Mouse (Mus musculus) thymus, adult 2 months (tissue): Measurements from ENCODE around the gene B230118H07Rik. TPM values are rescaled to one million over a fixed set of nuclear protein-coding genes. Genes with fewer than 3 reads are reported as not detected.

Experiments used
- DNase-seq: peaks from one replicate; pipeline ENCODE4 v3.0.0; 2021
- H3K27ac ChIP-seq: fragments of 200-500 bp; 2 replicates; pipeline ENCODE4 v1.5.1; 2012; ENCODE audit warnings: low read length, control low read depth; ENCODE audit not compliant: control insufficient read depth, insufficient read depth
- H3K27me3 ChIP-seq: fragments of 200-500 bp; 2 replicates; pipeline ENCODE4 v1.6.1; 2012; ENCODE audit warnings: mild to moderate bottlenecking, low read length, moderate library complexity, mixed read lengths; ENCODE audit not compliant: control insufficient read depth, insufficient read depth
- H3K36me3 ChIP-seq: fragments of 200-500 bp; 2 replicates; pipeline ENCODE4 v1.6.1; 2012; ENCODE audit warnings: mild to moderate bottlenecking, low read length, moderate library complexity; ENCODE audit not compliant: control insufficient read depth, insufficient read depth
- H3K4me1 ChIP-seq: fragments of 200-500 bp; replicated peaks from 2 replicates; pipeline ENCODE4 v1.6.1; 2012; ENCODE audit warnings: low read length; ENCODE audit not compliant: control insufficient read depth, insufficient read depth
- H3K4me3 ChIP-seq: fragments of 200-500 bp; 2 replicates; pipeline ENCODE4 v1.5.1; 2012; ENCODE audit warnings: mild to moderate bottlenecking, low read length, control low read depth, moderate library complexity; ENCODE audit not compliant: control insufficient read depth, insufficient read depth
- CTCF ChIP-seq: fragments of 200-500 bp; IDR thresholded peaks from 2 replicates; pipeline ENCODE4 v1.5.1; 2012; ENCODE audit warnings: mild to moderate bottlenecking, control low read depth, low read length, moderate library complexity, borderline replicate concordance; ENCODE audit not compliant: control insufficient read depth, poor library complexity, insufficient read depth; ENCODE audit errors: extremely low read depth
- POLR2A ChIP-seq: fragments of 200-500 bp; IDR thresholded peaks from 2 replicates; pipeline ENCODE4 v1.6.1; 2012; ENCODE audit warnings: mild to moderate bottlenecking, low read length, control low read depth, moderate library complexity; ENCODE audit not compliant: control insufficient read depth, poor library complexity, insufficient read depth; ENCODE audit errors: extremely low read depth
- WGBS: fragments of 180-500 bp; shearing (Covaris S2); methylation state at CpG from one replicate; pipeline ENCODE4 v1.1.7; 2018; 5-methylcytosine and 5-hydroxymethylcytosine counted together
- polyA plus RNA-seq: library from polyadenylated mRNA; depleted of rRNA; stranded (reverse); fragments of >200 nt; gene quantifications from 2 replicates; pipeline ENCODE4 v1.2.3, GENCODE M21; 2012

Gene B230118H07Rik
- polyA plus RNA-seq, 1 experiment, result 3.4 TPM

- Histone ChIP-seq H3K27ac (no peak overlapping the region), H3K4me3 (no peak overlapping the region), H3K4me1 (peaks cover 17% of the 10 kb centered on the region), H3K36me3 (no peaks in the 10 kb centered on the region), H3K27me3 (no peaks in the 10 kb centered on the region)
- 97% methylated on average over 4 of the region's 4 CpGs for WGBS
- TF ChIP-seq CTCF, result no peak
- TF ChIP-seq POLR2A, result no peak
- DNase-seq, result no peak
Measured at GRCm38 (mm10) chr2:101577243-101577642, 72.1 kb downstream of the B230118H07Rik start.

GRCm38 (mm10) chr2:101569230-101569629 lies 80.1 kb downstream of the B230118H07Rik start:
- no peak for TF ChIP-seq POLR2A
- no peak for TF ChIP-seq CTCF
- Histone ChIP-seq H3K27ac (no peak overlapping the region), H3K4me3 (no peak overlapping the region), H3K4me1 (peaks cover 26% of the 10 kb centered on the region), H3K27me3 (no peaks in the 10 kb centered on the region), H3K36me3 (no peaks in the 10 kb centered on the region)
- 61% methylated on average over 4 of the region's 5 CpGs for WGBS
- no peak for DNase-seq

- Histone ChIP-seq H3K27ac (no peak overlapping the region), H3K36me3 (no peaks in the 10 kb centered on the region), H3K27me3 (no peaks in the 10 kb centered on the region), H3K4me1 (peaks cover 34% of the 10 kb centered on the region), H3K4me3 (no peak overlapping the region)
- DNase-seq, result no peak
- TF ChIP-seq POLR2A, result no peak
- TF ChIP-seq CTCF, result no peak
- 47% methylated on average over 2 of the region's 2 CpGs for WGBS
Measured at GRCm38 (mm10) chr2:101567490-101567889, 81.8 kb downstream of the B230118H07Rik start.

GRCm38 (mm10) chr2:101563776-101564175 lies 85.6 kb downstream of the B230118H07Rik start:
- H3K4me1 ChIP-seq, result peaks cover 40% of the 10 kb centered on the region
- DNase-seq, result no peak
- WGBS, result 25% methylated on average over 4 of the region's 4 CpGs
- H3K27ac ChIP-seq, result peak overlapping the region; percentile 98
- H3K36me3 ChIP-seq, result peaks cover 5% of the 10 kb centered on the region; the same call in 1 of the 2 replicates
- no peak for TF ChIP-seq CTCF
- TF ChIP-seq POLR2A, result no peak
- H3K4me3 ChIP-seq, result no peak overlapping the region
- H3K27me3 ChIP-seq, result no peaks in the 10 kb centered on the region

GRCm38 (mm10) chr2:101563206-101563605 lies 86.1 kb downstream of the B230118H07Rik start:
- 17% methylated on average over 6 of the region's 6 CpGs for WGBS
- H3K4me1 ChIP-seq, result peaks cover 39% of the 10 kb centered on the region
- H3K27ac ChIP-seq, result peak overlapping the region; percentile 98
- TF ChIP-seq POLR2A, result no peak
- no peak for TF ChIP-seq CTCF
- no peak overlapping the region for H3K4me3 ChIP-seq
- no peaks in the 10 kb centered on the region for H3K27me3 ChIP-seq
- H3K36me3 ChIP-seq, result peaks cover 5% of the 10 kb centered on the region; the same call in 1 of the 2 replicates
- peak; percentile 44 for DNase-seq

GRCm38 (mm10) chr2:101559431-101559830 lies 89.9 kb downstream of the B230118H07Rik start:
- TF ChIP-seq CTCF (no peak), POLR2A (no peak)

GRCm38 (mm10) chr2:101555886-101556285 lies 93.4 kb downstream of the B230118H07Rik start:
- Histone ChIP-seq H3K4me3 (no peak overlapping the region), H3K27ac (no peak overlapping the region), H3K36me3 (no peaks in the 10 kb centered on the region), H3K4me1 (peaks cover 30% of the 10 kb centered on the region), H3K27me3 (no peaks in the 10 kb centered on the region)
- no peak for DNase-seq
- WGBS, result 98% methylated on average over 1 of the region's 1 CpGs
- TF ChIP-seq POLR2A (no peak), CTCF (no peak)

More at GRCm38 (mm10) chr2:101559431-101559830, 89.9 kb downstream of the B230118H07Rik start:
- Histone ChIP-seq H3K27ac (no peak overlapping the region), H3K4me3 (no peak overlapping the region), H3K4me1 (peaks cover 35% of the 10 kb centered on the region), H3K27me3 (no peaks in the 10 kb centered on the region), H3K36me3 (peaks cover 5% of the 10 kb centered on the region; the same call in 1 of the 2 replicates)
- DNase-seq, result no peak
- WGBS, result 96% methylated on average over 3 of the region's 3 CpGs
